Mouse (Mus musculus) brown adipose tissue, adult 24 weeks (tissue): ENCODE measurements around the gene Birc3. TPM values are rescaled to one million over a fixed set of nuclear protein-coding genes. Genes with fewer than 3 reads are reported as not detected.

Source experiments
- polyA plus RNA-seq: library from polyadenylated mRNA; stranded (reverse); fragments of >200 nt; gene quantifications from 2 replicates; pipeline ENCODE4 v1.2.4, GENCODE M21; 2012; ENCODE audit not compliant: missing spikeins, insufficient read depth, insufficient read length

The Birc3 gene
- polyA plus RNA-seq, 1 experiment = 12.6 TPM

Other genes starting within 250 kb of the Birc3 start
- gene Mmp20, start 245.0 kb downstream of the Birc3 start, polyA plus RNA-seq = not detected in 2 replicates
- gene Mmp7, start 181.1 kb downstream of the Birc3 start, polyA plus RNA-seq = not detected in 2 replicates
- gene Tmem123, start 109.1 kb downstream of the Birc3 start, polyA plus RNA-seq = 48.1 and 61.0 TPM in 2 replicates
- gene Birc2, start 36.1 kb downstream of the Birc3 start, polyA plus RNA-seq = 10.1 and 19.7 TPM in 2 replicates
- gene Yap1, start 131.4 kb upstream of the Birc3 start, polyA plus RNA-seq = 25.6 and 60.3 TPM in 2 replicates
- gene Cfap300, start 169.6 kb upstream of the Birc3 start, polyA plus RNA-seq = 1.9 and 2.1 TPM in 2 replicates